7 mouse cellular contexts compared by ENCODE assay signal in genomic region chr5:137287032-137287952, GRCm38 (mm10). TPM values are rescaled to one million over a fixed set of nuclear protein-coding genes. Genes with fewer than 3 reads are reported as not detected.
DNase-seq lines count a peak whose midpoint lies in the region; ATAC-seq and TF ChIP-seq lines count a peak whose summit lies in the region.

TSS of gene Ache (plus strand) at chr5:137287519.

- peak; percentile 30 to 36 for DNase-seq in B cell, adult 2 months
- DNase-seq in CH12.LX (ENCODE audit: extremely low read depth) = no peak
- DNase-seq in cerebellum, postnatal 10 days = peak; percentile 90
- DNase-seq in frontal cortex, postnatal 10 days (ENCODE audit: low spot score in 2 of 2) = peak; percentile 72
- DNase-seq in liver, embryonic 13.5 days = peak; percentile 32
- DNase-seq in right cerebral cortex, postnatal 25 days = peak; percentile 79

- dilution Hi-C loops in CH12.LX (cut with MboI; ENCODE audit: extremely low pct_ligation_motif_present, extremely low pct_unique_long_range_greater_than_20kb, low sequenced_read_pairs) = no loop called here

- 3% methylated on average over 40 of the region's 40 CpGs for WGBS in intestine, embryonic 15.5 days
- 2% methylated on average over 40 of the region's 40 CpGs for WGBS in liver, embryonic 13.5 days (ENCODE audit: insufficient replicate concordance)

- H3K4me2 ChIP-seq in CH12.LX (ENCODE audit: insufficient read depth, low read depth, poor library complexity, severe bottlenecking) = peak within 1 kb of the TSS; percentile 40
- H3K4me2 ChIP-seq in intestine, embryonic 15.5 days (replicated peaks) = peak within 1 kb of the TSS; percentile 86
- peak within 1 kb of the TSS; percentile 100 for H3K4me2 ChIP-seq in liver, embryonic 13.5 days

- H3K27me3 ChIP-seq in CH12.LX (replicated peaks) = peaks cover 40% of the 10 kb centered on the region
- peaks cover 33% of the 10 kb centered on the region for H3K27me3 ChIP-seq in intestine, embryonic 15.5 days (replicated peaks)
- peaks cover 20% of the 10 kb centered on the region for H3K27me3 ChIP-seq in liver, embryonic 13.5 days

- in situ Hi-C loops in CH12.LX (cut with MboI; ENCODE audit: low pct_ligation_motif_present, low pct_unique_long_range_greater_than_20kb, low sequenced_read_pairs) = no loop called here

- H3K4me1 ChIP-seq in CH12.LX (ENCODE audit: control insufficient read depth in 1 of 2, insufficient read depth in 2 of 2) = peaks cover 14 to 41% of the 10 kb centered on the region in 2 experiments; a peak in 3 of 4 replicates
- H3K4me1 ChIP-seq in intestine, embryonic 15.5 days (replicated peaks) = peaks cover 35% of the 10 kb centered on the region
- H3K4me1 ChIP-seq in liver, embryonic 13.5 days (replicated peaks) = peaks cover 56% of the 10 kb centered on the region

- no peak within 1 kb of the TSS for H3K9ac ChIP-seq in CH12.LX (ENCODE audit: insufficient read depth, low read depth)
- H3K9ac ChIP-seq in intestine, embryonic 15.5 days = peak within 1 kb of the TSS; percentile 48
- peak within 1 kb of the TSS; percentile 94 for H3K9ac ChIP-seq in liver, embryonic 13.5 days

- ATAC-seq in intestine, embryonic 15.5 days = peak; percentile 18
- ATAC-seq in liver, embryonic 13.5 days (ENCODE audit: low read depth) = no peak

- TF ChIP-seq POLR2A in CH12.LX (IDR thresholded peaks at IDR 0.05; ENCODE audit: low read depth, low read length) = no peak

- no peaks in the 10 kb centered on the region for H3K36me3 ChIP-seq in CH12.LX (replicated peaks in 1 of 2; ENCODE audit: control insufficient read depth in 1 of 2, insufficient read depth in 1 of 2, low read length in 1 of 2)
- H3K36me3 ChIP-seq in intestine, embryonic 15.5 days = no peaks in the 10 kb centered on the region
- H3K36me3 ChIP-seq in liver, embryonic 13.5 days = peaks cover 7% of the 10 kb centered on the region

- TF ChIP-seq EP300 in CH12.LX (IDR thresholded peaks at IDR 0.05; ENCODE audit: low read length) = no peak

- H3K27ac ChIP-seq in CH12.LX (ENCODE audit: insufficient read depth, low read depth) = no peak within 1 kb of the TSS
- H3K27ac ChIP-seq in intestine, embryonic 15.5 days = 0 out of 2 replicates have a peak within 1 kb of the TSS, but pooled peaks have one; percentile 27
- H3K27ac ChIP-seq in liver, embryonic 13.5 days = peak within 1 kb of the TSS; percentile 100

- H3K79me2 ChIP-seq in CH12.LX (replicated peaks; ENCODE audit: control insufficient read depth, extremely low read depth, insufficient read depth, poor library complexity, severe bottlenecking) = no peaks in the 10 kb centered on the region

- H3K4me3 ChIP-seq in CH12.LX (replicated peaks in 1 of 3; ENCODE audit: low read depth in 2 of 3, low read length in 2 of 3, poor library complexity in 1 of 3) = peak within 1 kb of the TSS in 1 of 3 experiments; percentile 12
- peak within 1 kb of the TSS; percentile 40 for H3K4me3 ChIP-seq in intestine, embryonic 15.5 days (replicated peaks)
- peak within 1 kb of the TSS; percentile 83 for H3K4me3 ChIP-seq in liver, embryonic 13.5 days (replicated peaks)

- H3K9me3 ChIP-seq in CH12.LX (replicated peaks; ENCODE audit: low read length) = peaks cover 15% of the 10 kb centered on the region
- H3K9me3 ChIP-seq in intestine, embryonic 15.5 days = no peaks in the 10 kb centered on the region
- no peaks in the 10 kb centered on the region for H3K9me3 ChIP-seq in liver, embryonic 13.5 days (replicated peaks)

- no peak for TF ChIP-seq CTCF in CH12.LX (conservative IDR thresholded peaks at IDR 0.05 in 1 of 2, IDR thresholded peaks at IDR 0.05 in 1 of 2; ENCODE audit: low read depth in 2 of 2, low read length in 2 of 2)

- no peak for TF ChIP-seq RAD21 in CH12.LX (IDR thresholded peaks at IDR 0.05; ENCODE audit: low read depth, low read length)

TF ChIP-seq in CH12.LX, 34 proteins besides CTCF, POLR2A, EP300 and RAD21:
- peak; percentile 31; the same call in 1 of the 2 replicates for TF ChIP-seq NRF1 (IDR thresholded peaks at IDR 0.05; ENCODE audit: low read depth, low read length)
- peak; percentile 33; the same call in 1 of the 2 replicates for TF ChIP-seq BHLHE40 (IDR thresholded peaks at IDR 0.05; ENCODE audit: low read depth, low read length)
- TF ChIP-seq MAZ (IDR thresholded peaks at IDR 0.05; ENCODE audit: low read depth, low read length) = no peak

RNA-seq across cellular contexts. Expression of gene Ache, which starts in this region (rescaled TPM):
- 0.13 TPM in 2 replicates for total RNA-seq in CH12.LX (2012; rRNA removed)
- total RNA-seq in CH12.LX (2014; rRNA removed) = not detected in 2 replicates
- 0.11 and 0.23 TPM in 2 replicates for polyA plus RNA-seq in CH12.LX (2012; ENCODE audit: insufficient read length, low read depth)
- polyA plus RNA-seq in intestine, embryonic 15.5 days (2015; fragmentation: Nextera tagmentation; extraction: Ambion mirVana) = 9.5 and 9.7 TPM in 2 replicates
- 15.9 and 16.6 TPM in 2 replicates for polyA plus RNA-seq in liver, embryonic 13.5 days (2015; fragmentation: Nextera tagmentation; extraction: Ambion mirVana)

Comparison
In these comparisons a context has a peak if more than half of its experiments do, and no peak if none do; other contexts are left out.
1. H3K4me2 ChIP-seq: peak in every context shown above with its lines; median percentile 100 in liver, embryonic 13.5 days; 86 in intestine, embryonic 15.5 days; 40 in CH12.LX.